Mouse (Mus musculus) MN1 (cell line): ENCODE results near the gene Gm8909.
"Not testable (repeated sequence)": the region's sequence is repeated elsewhere in the genome, so short reads cannot be mapped to it uniquely, and the experiment has no call there.

Experiments used
- DNase-seq: peaks from one replicate; pipeline ENCODE4 v3.0.0-alpha.2; 2016; ENCODE audit warnings: low spot score

Gm8909 gene

DNA sequence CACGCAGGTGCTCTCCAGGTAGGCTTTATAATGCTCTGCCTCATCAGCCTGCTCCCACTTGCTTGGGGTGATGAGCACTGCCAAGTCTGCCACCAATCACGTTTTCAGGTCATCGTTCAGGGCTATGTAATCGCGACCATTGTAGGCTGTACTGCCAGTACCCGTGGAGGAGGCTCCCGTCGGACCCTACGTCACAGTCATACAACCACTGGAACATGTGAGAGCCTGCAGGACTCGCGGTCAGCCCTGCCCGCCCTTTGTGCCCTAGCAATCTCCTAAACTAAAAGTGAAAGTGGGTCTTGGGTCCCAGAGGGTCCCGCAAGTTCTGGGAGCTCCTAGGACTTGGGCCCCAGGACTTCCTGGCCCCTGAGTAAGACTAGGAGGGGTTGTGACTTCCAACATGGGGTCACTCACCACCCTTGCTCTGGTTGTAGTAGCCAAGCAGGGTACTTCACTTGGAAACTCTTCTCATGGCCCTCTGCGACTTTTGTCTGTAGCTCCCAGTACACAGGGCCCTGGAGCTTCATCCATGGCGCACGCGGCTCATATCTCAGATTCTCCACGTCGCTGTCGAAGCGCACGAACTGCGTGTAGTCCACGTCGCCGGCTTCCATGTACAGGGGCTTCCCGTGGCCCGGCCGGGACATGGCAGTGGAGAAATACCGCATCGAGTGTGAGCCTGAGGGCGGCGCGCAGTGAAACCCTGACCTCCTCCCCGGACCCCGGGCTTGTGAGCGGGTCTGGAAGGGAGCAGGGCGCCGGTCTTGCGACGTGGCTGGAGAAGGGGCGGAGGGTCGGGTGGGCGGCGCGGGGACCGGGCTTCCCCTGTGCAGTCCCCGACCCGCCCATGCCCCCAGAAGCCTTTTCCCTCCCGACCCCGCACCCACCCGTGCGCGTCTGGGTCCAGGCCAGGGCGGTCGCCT lies 6.9 kb downstream of the Gm8909 start:
- DNase-seq: no peak

DNA sequence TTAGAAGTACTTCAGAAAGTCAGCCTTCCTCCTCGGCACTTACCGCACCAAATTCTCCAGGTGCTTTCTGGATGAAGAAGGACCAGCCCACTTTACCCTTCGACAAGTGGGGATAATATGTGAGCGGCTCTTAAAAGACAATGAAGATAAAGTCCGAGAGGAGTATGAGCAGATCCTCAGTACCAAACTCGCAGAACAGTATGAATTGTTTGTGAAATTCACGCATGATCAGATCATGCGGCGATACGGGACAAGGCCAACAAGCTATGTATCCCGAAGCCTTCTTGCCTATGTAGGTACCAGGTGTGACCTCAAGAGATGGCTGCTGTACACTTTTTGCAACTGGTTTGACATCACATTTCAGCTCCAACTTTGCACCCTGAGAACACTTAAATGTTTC lies 10.1 kb downstream of the Gm8909 start:
- not testable (repeated sequence) for DNase-seq

DNA sequence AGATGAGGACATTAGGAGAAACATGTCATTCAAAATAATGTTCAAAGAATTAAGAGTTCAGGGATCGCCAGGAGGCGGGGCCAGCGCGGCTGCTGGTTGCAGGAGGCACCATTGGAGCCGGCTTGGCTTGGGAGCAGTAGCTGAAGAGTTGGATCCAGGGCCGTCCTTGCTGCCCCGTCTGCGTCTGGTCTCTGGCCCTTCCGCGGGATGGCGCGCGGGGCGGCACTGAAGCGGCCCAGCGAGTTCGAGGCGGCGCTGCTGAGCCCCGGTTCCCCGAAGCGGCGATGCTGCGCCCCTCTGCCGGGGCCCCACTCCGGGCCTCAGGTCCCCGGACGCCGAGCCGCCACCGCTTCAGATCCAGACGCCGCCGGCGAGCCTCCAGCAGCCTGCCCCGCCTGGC lies 10.6 kb downstream of the Gm8909 start:
- not testable (repeated sequence) for DNase-seq

DNA sequence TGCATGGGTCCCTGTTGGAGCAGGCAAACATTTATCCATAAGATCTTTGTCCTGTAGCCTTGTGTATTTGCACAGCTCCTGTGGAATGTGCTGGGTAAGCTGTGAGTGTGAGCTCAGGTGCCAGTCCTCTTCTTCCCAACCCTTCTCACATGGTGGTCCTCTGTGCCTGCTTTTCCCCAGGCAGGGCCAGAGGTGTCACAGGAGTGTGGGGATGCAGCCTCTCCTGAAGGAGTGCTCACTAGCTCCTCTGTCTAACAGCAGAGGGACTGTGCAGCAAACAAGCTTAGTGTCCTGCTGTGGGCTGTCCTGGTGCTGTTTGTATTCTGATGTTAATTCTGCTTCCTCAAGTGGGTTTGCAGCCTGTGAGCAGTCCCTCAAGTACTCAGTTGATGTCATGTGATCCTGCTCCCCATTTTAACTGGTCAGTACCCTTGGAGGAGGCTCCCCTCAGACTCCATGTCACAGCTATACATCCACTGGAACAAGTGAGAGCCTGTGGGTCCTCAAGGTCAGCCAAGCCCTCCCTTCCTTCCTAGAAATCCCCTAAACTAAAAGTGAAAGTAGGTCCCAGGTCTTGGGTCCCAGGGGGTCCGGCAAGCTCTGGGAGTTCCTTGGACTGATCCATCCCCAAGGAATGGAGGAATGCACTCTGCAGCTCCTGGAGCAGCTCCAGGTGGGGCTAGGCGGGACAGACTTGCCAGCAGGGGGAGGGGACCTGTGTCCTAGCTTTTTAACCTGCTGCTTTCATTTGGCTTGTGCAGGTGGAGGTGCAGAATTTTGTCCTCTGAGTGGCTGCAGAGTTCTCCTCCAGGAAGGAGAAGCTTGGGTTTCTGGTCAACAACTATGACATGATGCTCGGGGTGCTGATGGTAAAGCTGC lies 13.8 kb downstream of the Gm8909 start:
- no peak for DNase-seq

DNA sequence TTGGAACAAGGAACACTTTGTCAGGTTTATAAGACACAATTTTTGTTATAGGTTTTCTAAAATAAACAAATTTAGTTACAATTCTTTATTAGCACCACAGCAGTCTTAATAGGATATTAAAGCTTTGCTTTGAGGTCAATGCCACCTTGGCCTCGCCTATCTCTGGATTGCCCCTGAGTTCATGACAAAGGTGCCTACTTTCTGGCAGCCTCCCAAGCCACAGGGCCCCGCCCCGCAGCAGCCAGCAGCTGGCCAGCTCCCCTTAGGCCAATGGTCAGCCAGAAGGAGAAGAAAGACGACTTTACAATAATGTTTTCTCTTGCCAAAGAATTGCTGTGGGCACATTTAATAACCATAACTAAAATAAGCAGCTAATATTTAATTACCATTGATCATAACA lies 17.1 kb downstream of the Gm8909 start:
- DNase-seq: not testable (repeated sequence)

DNA sequence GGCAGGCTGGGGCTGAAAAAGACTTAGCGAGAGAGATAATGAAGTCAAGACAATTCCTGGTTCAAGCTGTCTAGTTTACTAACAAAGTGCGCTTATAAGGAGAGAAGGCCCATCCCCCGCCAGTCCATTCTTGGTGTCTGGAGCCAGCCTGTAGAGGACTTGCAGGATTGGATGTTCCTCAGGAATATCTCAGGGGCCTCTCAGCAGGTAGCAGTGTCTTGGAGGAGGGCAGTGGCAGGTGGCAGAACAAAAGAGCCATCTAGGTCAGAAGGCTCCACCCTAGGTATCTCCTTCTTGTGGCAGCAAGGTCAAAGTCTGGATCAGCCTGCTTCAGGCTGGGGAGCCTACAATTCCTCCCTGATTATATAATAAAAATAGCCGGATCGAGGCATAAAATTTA lies 19.9 kb downstream of the Gm8909 start:
- not testable (repeated sequence) for DNase-seq

DNA sequence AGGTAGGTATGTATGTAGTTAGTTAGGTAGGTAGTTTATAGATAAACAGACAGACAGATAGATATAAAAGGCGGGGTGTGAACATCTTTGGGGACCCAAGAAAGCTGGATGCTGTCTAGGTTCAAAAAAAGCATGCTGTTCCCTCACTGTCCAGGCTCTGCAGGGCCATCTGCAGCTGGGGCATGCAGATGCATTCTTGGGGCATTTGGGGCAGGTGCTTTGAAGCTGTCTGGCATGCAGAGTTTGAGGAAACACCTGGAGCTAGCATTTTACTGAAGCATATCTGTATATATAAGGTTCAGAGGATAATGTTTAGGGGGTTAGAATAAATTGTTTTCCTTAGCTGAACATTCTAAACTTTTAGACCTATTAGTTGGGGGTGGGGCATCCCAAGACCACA lies 21.4 kb downstream of the Gm8909 start:
- not testable (repeated sequence) for DNase-seq

DNA sequence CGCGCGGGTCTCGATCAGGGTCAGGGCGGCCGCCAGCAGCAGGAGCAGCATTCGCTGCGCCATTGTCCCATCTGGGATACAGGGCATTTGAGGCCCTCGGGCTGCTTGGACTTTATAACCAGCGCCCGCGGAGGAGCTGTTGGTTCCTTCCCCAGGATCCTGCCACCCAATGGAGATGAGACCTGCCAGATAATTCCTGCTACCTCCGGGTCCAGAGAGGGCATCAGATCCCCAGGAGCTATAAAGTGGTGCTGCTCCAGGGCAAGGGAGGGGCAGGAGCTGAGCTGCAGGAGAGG lies 22.5 kb downstream of the Gm8909 start:
- not testable (repeated sequence) for DNase-seq

DNA sequence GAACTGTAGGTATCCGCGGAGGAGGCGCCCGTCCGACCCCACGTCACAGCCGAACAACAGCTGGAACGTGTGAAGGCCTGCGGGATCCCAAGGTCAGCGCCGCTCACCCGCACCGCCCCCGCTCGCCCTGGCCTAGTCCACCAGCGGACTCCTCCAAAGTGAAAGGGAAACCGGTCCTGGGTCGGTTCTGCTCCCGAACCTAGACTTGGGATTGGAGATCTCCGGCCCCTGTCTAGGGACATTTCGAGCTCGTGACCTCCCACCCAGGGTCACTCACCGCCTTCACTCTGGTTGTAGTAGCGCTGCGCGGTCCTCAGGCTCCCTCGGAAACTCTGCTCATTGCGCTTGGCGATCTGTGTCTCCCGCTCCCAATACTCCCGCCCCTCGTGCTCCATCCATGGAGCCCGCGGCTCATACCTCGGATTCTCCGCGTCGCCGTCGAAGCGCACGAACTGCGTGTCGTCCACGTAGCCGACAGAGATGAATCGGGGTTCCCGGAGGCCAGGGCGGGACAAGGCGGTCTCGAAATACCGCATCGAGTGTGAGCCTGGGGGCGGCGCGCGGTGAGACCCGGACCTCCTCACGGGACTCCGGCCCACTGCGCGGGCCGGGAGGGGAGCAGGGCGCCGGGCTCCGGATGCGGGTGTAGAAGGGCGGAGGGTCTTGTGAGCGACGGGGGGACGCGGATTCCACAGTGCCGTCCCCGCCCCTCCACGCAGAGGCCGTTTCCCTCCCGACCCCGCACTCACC lies 23.1 kb downstream of the Gm8909 start:
- DNase-seq: no peak

DNA sequence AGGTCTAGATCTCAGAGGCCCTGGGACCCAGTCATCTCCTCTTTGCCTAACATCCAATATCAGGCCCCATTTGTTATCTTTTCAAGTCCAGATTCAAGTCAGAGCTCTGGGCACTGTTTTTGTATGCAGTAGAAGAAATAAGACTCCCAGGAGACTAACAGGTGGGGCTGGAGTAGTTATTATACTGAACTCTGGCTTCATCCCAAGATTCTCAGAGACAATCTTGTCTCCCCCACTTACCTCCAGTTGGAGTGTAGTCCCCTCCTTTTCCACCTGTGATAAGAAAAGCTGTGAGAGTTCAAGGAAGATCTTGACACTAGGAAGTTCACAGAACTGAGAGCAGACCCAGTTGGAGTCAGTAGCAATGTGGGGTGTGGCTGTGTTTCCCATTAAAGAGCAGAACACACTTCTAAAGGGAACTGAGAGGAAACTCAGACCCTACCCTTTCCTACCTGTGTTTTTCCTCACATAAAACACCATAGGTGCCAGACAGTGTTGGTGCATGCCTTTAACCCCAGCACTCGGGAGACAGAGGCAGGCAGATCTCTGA lies 32.0 kb downstream of the Gm8909 start:
- DNase-seq: not testable (repeated sequence)

DNA sequence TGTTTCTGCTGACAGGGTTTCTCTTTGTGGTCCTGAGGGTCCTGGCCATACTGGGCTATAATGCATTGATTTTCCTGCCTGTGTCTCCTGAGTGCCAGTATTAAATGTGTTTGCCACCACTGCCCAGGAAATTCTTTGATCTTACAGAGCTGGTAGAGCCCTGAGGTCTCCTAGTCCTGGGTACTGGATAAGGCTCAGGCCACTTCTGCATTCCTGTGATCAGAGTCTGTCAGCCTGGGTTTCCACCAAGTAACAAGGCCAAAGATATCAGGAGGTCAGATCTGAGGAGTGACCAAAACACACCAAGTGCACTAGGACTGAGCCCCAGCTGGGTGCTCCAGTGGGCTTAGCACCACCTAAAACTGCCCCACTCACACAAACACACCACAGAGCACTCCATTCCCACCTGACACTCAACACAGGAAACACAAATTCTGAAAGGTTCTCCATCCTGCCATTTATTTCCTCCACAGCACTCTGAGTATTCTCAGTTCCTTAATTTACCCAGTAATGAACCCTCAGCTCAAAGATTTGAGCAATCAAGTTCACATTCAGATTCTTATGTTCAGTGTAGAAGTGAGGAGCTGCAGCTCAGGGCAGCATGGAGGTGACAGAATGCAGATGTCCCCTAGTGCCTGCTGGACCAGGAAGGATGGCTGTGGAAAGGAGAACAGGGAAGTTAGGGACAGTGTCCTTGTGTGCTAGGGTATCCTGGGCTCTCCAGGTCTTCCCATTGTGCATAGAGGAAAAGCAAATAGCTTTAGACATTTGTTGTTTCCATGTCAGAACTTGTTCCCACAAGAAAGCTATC lies 32.7 kb downstream of the Gm8909 start:
- not testable (repeated sequence) for DNase-seq

DNA sequence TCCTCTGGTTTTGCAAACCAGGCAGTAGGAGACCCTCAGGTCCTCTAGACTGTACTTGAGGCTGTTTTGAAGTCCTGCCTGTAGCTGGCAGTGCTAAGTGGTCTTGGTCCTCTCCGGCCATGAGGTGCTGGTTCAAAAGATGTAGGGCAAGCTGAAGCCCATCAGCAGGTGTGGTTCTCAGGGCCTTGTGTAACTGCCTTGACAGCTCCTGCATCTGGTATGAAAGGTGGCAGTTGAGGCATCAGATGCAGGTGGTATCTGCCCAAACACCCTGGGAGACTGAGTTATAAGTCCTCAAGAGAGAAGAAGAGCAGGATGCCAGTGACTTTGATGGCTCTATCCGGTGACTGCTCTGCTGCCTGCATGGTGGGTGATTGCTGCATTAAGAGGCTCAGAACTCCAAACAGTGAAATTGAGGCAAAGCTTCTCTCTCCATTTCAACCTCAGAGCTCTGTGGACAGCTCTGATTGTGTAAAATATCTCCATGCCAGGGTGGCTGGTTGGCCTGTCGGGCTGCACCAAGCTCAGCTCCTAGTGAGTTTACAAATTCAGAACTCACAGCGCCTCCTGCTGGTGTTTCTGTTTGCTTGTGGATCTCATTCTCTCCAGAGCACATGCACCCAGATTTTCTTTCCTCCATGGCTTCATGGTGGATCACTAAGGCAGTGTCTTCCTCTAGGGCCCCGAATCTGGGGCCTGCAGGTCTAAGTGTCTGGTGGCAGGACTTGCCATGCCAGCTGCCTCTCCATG lies 36.6 kb downstream of the Gm8909 start:
- DNase-seq: peak; percentile 65

DNA sequence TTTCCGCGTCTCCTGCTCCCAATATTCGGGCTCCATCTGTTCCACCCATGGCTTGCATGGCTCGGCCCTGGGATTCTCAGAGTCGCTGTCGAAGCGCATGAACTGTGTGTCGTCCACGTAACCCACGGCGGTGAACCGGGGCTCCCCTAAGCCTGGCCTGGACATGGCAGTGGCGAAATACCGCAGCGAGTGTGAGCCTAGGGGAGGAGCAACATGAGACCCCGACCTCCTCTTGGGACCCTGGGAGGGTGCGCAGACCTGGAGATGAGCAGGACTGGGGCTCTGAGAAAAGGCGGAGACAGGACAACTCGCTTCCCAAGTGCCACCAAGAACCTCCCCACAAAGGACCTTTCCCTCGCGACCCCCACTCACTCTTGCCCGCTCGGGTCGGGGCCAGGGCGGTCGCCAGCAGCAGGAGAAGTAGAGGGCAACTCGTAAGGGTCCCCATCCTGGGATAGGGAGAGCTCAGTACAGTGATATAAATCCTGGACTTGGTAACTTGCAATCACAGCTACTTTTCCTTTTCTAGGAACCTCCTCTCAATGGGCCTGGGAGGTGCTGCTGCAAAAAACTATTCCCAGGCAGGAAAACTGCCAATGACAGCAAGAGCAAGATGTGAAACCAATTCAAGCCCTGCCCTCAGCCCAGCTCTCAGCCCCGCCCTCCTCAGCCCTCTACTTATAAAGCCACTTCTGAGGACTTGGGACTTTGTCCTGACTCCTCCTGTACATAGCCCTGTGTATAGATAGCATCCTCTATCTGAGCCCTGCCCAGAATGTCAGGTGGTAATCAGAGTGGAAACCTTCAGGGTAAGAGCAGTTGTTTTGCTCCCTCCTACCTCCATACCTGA lies 39.1 kb downstream of the Gm8909 start, which contains the start of gene Gm7030:
TSS of gene Gm7030 (minus strand) at position 458 of the 850 bp plus-strand sequence.
- not testable (repeated sequence) for DNase-seq

DNA sequence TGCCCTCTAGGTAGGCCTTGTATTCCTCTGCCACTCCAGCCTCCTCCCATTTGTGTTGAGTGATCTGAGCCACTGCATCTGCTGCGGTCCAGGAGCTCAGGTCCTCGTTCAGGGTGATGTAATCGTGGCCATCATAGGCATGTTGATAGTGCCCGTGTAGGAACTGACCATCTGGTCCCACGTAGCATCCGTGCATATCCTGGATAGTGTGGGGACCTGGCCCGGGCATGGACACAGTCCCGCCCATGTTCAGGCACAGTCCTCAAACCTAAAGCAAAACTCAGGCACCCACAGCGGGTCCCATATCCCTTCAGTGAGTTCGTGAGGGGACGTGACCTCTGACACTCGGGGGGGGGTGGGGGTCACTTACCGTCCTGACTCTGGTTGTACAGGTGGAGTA lies 39.8 kb downstream of the Gm8909 start:
- DNase-seq: not testable (repeated sequence)

DNA sequence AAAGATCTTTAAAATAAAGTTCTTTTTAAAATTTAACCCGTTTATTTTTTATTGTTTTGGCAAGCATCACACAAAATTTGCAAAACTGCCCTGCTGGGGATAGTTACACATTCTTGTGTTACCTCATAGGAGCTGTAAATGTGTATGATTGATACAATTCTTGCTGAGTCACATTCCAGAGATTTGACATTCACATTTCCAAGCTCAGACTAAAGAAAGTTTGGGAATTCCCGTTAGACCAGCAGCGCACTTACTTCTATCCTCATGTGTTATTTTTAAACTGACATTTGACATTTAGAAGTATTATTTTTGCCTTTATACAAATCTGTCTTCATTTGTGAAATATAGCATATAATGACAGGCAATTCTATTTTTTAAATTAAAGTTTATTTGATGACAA lies 44.2 kb downstream of the Gm8909 start:
- not testable (repeated sequence) for DNase-seq

DNA sequence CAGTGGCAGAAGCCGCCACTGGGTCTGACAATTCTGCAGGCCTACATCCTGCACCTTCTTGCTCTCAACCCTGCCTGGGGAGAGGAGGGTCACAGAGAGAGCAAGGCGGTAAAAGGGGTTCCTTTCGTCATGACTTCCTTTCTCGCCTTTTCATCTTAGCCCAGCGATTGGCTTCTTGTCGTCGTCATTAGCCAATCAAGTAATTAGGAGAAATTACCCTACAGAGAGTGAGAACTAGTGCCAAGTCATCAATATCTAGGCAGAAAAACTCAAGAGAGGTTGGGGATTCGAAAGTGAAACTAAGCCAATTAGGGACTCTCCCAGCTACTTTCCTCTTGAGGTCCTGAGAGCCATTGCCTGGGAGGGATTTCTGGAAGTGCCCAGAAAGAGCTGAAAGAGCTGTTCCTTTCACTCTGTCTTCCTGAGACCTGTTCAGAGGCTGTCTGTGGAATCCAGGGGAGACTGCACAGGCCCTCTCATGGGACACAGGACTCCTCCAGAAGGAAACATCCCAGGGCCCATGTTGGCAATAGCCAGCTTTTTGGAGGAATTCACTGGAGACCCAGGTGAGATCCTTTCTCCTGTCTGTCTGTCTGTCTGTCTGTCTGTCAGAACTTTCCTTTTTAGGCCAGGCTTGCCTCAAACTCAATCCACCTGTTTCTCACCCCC lies 46.9 kb downstream of the Gm8909 start, which contains the start of gene Gm19684:
TSS of gene Gm19684 (plus strand) at position 327 of the 669 bp plus-strand sequence.
- peak; percentile 70 for DNase-seq

DNA sequence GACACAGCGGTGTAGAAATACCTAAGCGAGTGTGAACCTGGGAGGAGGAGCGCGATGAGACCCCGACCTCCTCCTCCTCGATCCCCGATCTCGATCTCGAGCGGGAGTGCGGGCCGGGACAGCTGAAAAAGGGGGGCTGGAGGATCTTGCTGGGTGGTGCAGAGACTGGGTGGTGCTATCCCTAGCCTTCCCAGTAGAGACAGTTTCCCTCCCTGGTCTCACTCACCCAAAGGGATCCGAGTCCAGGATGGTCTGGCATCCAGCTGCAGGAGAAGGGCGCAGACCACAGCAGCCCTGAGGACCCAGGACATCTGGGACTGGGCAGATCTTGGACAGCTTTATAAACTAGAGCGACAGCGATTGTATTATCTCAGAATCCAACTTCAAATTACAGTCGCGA lies 47.5 kb downstream of the Gm8909 start:
- not testable (repeated sequence) for DNase-seq

DNA sequence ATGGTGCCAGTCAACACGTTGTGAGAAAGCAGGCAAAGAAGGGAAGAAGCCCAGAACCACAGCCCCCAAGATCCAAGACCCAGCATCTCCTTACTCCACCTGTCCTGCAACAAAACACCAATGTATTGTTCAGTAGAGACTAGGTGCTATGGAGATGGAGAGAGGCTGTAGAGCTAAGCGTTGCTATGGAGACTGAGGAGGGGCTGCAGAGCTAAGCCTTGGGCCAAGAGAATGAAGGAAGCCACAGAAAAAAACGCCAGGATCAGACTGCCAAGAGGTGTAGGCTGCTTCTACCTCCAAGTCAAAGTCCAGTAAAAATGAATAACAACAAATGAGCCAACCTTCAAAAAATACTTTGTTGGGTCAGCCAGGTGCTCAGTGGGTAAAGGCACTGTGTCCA lies 51.8 kb downstream of the Gm8909 start:
- not testable (repeated sequence) for DNase-seq
